Mouse (Mus musculus): ENCODE measurements around the gene Rnf20. TPM values are rescaled to one million over a fixed set of nuclear protein-coding genes. Genes with fewer than 3 reads are reported as not detected.
"Not testable (repeated sequence)": the region's sequence is repeated elsewhere in the genome, so short reads cannot be mapped to it uniquely, and the experiment has no call there.

Rnf20 gene
- polyA plus RNA-seq, 1 experiment from 2014 or later: 17.4 TPM

DNA sequence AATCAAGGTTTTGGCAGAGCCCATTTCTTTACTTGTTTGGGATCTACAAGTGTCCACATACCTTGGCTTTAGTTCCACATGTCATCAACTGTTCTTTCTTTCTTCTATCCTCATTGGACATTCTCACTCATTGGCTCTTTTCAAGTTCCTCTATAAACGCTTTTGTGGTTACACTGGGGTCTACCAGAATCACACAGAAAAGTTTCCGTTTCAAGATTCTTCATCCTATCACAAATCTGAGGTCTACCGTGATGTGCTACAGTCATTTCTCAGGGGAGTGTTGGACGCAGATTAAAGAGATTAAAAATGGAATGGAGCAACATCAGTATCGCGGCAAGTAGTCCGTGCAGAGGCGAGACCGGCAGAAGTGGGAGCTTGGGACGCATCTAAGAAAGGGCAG is 14.9 kb upstream of the Rnf20 start:
- no peak for DNase-seq (ENCODE audit: low spot score)
- Histone ChIP-seq H3K4me3 (ENCODE audit: low read depth, low read length) (no peak overlapping the region), H3K4me1 (replicated peaks; ENCODE audit: control insufficient read depth, insufficient read depth) (no peaks in the 10 kb centered on the region), H3K9ac (ENCODE audit: low read length) (no peak overlapping the region), H3K27me3 (ENCODE audit: control insufficient read depth, insufficient read depth, low read length) (no peaks in the 10 kb centered on the region), H3K27ac (replicated peaks) (no peak overlapping the region), H3K4me2 (replicated peaks; ENCODE audit: low read depth) (no peak overlapping the region), H3K9me3 (ENCODE audit: control insufficient read depth, low read length) (no peaks in the 10 kb centered on the region), H3K36me3 (ENCODE audit: control insufficient read depth, insufficient read depth, low read length) (no peaks in the 10 kb centered on the region)
- 92% methylated on average over 10 of the region's 10 CpGs for WGBS
- no peak for ATAC-seq (ENCODE audit: low FRiP score, low TSS enrichment)
- no peak for TF ChIP-seq CTCF (IDR thresholded peaks at IDR 0.05; ENCODE audit: low read depth)
- no peak for TF ChIP-seq EP300 (optimal IDR thresholded peaks at IDR 0.05)

DNA sequence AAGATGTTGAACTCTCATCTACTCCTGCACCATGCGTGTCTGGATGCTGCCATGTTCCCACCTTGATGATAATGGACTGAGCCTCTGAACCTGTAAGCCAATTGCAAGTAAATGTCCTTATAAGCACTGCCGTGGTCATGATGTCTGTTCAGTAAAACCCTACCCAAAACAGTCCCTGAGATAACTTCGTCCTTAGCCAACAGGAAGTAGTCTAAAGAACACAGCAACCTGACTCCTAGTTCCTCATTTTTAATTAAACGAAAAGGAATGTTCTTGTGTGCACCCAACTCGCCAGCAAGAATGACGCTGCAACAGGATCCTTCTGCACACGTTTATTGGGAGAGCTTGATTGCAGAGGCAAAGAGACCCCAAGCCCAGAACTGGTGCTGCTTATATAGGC is 11.9 kb upstream of the Rnf20 start:
- 89% methylated on average over 7 of the region's 7 CpGs for WGBS

DNA sequence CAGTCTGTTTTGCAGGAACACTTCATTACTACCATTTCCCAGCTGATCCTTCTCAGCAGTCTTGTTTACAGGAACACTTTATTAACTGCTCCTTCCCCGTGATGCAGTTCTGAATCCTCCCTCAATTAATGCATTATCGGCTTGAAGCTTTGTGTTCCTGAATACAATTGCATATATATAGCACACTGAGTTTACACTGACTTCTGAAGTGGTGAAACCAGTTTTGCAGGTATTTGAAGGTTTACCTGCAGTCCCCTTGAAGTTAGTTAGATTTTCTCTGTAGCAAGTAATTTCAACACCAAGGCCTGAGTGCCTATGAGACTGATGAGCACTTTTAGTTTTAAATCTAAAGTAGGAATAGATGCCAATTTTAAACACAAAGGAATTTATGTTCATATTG is 9.5 kb upstream of the Rnf20 start:
- DNase-seq (ENCODE audit: low spot score): no peak
- 33% methylated on average over 2 of the region's 2 CpGs for WGBS
- no peaks in the 10 kb centered on the region for H3K9me3 ChIP-seq (ENCODE audit: control insufficient read depth, low read length)
- H3K4me2 ChIP-seq (replicated peaks; ENCODE audit: low read depth): no peak overlapping the region
- no peaks in the 10 kb centered on the region for H3K36me3 ChIP-seq (ENCODE audit: control insufficient read depth, insufficient read depth, low read length)
- no peak overlapping the region for H3K9ac ChIP-seq (ENCODE audit: low read length)
- no peaks in the 10 kb centered on the region for H3K27me3 ChIP-seq (ENCODE audit: control insufficient read depth, insufficient read depth, low read length)
- no peak overlapping the region for H3K27ac ChIP-seq (replicated peaks)
- H3K4me3 ChIP-seq (ENCODE audit: low read depth, low read length): no peak overlapping the region
- H3K4me1 ChIP-seq (replicated peaks; ENCODE audit: control insufficient read depth, insufficient read depth): no peaks in the 10 kb centered on the region
- ATAC-seq (ENCODE audit: low FRiP score, low TSS enrichment): peak; percentile 74; the same call in 1 of the 2 replicates
- TF ChIP-seq CTCF (IDR thresholded peaks at IDR 0.05; ENCODE audit: low read depth) (no peak), EP300 (optimal IDR thresholded peaks at IDR 0.05) (no peak)

More for the DNA sequence above, 11.9 kb upstream of the Rnf20 start:
- DNase-seq (ENCODE audit: low spot score); ATAC-seq (ENCODE audit: low FRiP score, low TSS enrichment); H3K4me3 ChIP-seq (ENCODE audit: low read depth, low read length); H3K4me1 ChIP-seq (replicated peaks; ENCODE audit: control insufficient read depth, insufficient read depth); H3K9me3 ChIP-seq (ENCODE audit: control insufficient read depth, low read length); H3K36me3 ChIP-seq (ENCODE audit: control insufficient read depth, insufficient read depth, low read length); H3K27ac ChIP-seq (replicated peaks); H3K4me2 ChIP-seq (replicated peaks; ENCODE audit: low read depth); H3K27me3 ChIP-seq (ENCODE audit: control insufficient read depth, insufficient read depth, low read length); H3K9ac ChIP-seq (ENCODE audit: low read length): not testable (repeated sequence)

DNA sequence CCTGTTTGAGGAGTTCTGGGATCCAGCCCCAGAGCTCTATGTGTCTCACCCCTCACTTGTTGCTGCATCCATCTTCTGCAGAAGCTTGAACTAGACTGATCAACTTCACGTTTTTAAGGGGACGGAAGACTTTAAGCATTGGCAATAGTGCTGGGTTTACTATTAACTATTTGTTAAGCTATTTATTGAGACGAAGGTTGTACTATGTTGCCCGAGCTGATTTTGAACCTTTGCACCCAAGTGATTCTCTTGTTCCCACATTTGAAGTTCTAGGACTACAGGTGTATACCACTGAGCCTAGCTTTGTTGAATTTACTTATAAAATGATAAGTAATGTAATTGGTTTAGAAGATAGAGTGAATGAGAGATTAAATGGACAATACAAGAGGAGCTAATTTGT is 7.9 kb upstream of the Rnf20 start:
- no peak overlapping the region for H3K4me3 ChIP-seq (ENCODE audit: low read depth, low read length)
- TF ChIP-seq EP300 (optimal IDR thresholded peaks at IDR 0.05): no peak
- no peak for TF ChIP-seq CTCF (IDR thresholded peaks at IDR 0.05; ENCODE audit: low read depth)
- DNase-seq (ENCODE audit: low spot score) (no peak), ATAC-seq (ENCODE audit: low FRiP score, low TSS enrichment) (no peak)
- 76% methylated on average over 4 of the region's 4 CpGs for WGBS
- H3K36me3 ChIP-seq (ENCODE audit: control insufficient read depth, insufficient read depth, low read length): no peaks in the 10 kb centered on the region
- no peaks in the 10 kb centered on the region for H3K9me3 ChIP-seq (ENCODE audit: control insufficient read depth, low read length)
- H3K9ac ChIP-seq (ENCODE audit: low read length): no peak overlapping the region
- no peaks in the 10 kb centered on the region for H3K4me1 ChIP-seq (replicated peaks; ENCODE audit: control insufficient read depth, insufficient read depth)
- H3K27me3 ChIP-seq (ENCODE audit: control insufficient read depth, insufficient read depth, low read length): no peaks in the 10 kb centered on the region
- no peak overlapping the region for H3K27ac ChIP-seq (replicated peaks)
- H3K4me2 ChIP-seq (replicated peaks; ENCODE audit: low read depth): no peak overlapping the region

DNA sequence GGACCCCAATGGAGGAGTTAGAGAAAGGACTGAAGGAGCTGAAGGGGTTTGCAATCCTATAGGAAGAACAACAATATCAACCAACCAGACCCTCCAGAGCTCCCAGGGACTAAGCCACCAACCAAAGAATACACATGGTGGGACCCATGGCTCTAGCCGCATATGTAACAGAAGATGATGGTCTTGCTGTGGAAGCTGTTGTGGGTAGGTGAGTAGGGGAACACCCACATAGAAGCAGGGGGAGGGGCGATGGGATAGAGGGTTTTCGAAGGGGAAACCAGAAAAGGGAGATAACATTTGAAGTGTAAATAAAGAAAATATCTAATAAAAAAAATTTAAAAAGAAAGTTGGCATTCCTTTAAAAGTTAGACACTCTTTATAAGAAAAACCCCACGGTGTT is 6.8 kb upstream of the Rnf20 start:
- not testable (repeated sequence) for H3K4me2 ChIP-seq (replicated peaks; ENCODE audit: low read depth); H3K9me3 ChIP-seq (ENCODE audit: control insufficient read depth, low read length); H3K4me3 ChIP-seq (ENCODE audit: low read depth, low read length); ATAC-seq (ENCODE audit: low FRiP score, low TSS enrichment); H3K36me3 ChIP-seq (ENCODE audit: control insufficient read depth, insufficient read depth, low read length); H3K9ac ChIP-seq (ENCODE audit: low read length); H3K27ac ChIP-seq (replicated peaks); DNase-seq (ENCODE audit: low spot score); H3K27me3 ChIP-seq (ENCODE audit: control insufficient read depth, insufficient read depth, low read length); H3K4me1 ChIP-seq (replicated peaks; ENCODE audit: control insufficient read depth, insufficient read depth)
- 71% methylated on average over 4 of the region's 4 CpGs for whole genome bisulfite sequencing

DNA sequence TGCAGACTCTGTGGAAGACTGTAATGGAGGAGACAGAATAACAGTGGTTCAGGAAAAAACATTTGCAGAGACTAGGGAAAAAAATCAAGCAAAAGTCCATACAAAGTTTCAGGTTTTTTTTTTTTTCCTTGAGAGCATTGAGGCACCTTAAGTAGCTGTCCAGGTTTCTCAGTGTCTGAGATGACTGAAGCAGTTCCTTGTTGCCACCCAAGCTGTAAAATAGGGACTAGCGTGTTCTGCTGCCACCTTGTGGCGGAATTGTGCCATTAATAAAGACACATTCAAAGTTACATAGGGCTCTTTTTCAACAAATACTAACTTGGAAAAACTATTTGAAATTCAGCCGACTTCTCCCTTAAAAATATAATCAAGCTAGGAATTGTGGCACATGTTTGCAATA is 4.8 kb upstream of the Rnf20 start:
- Histone ChIP-seq H3K4me3 (ENCODE audit: low read depth, low read length) (no peak overlapping the region), H3K27me3 (ENCODE audit: control insufficient read depth, insufficient read depth, low read length) (no peaks in the 10 kb centered on the region), H3K36me3 (ENCODE audit: control insufficient read depth, insufficient read depth, low read length) (no peaks in the 10 kb centered on the region), H3K9ac (ENCODE audit: low read length) (no peak overlapping the region), H3K4me1 (replicated peaks; ENCODE audit: control insufficient read depth, insufficient read depth) (no peaks in the 10 kb centered on the region), H3K9me3 (ENCODE audit: control insufficient read depth, low read length) (no peaks in the 10 kb centered on the region), H3K4me2 (replicated peaks; ENCODE audit: low read depth) (no peak overlapping the region), H3K27ac (replicated peaks) (no peak overlapping the region)
- DNase-seq (ENCODE audit: low spot score) (peak; percentile 81), ATAC-seq (ENCODE audit: low FRiP score, low TSS enrichment) (no peak)
- WGBS: under 1% methylated on average over 3 of the region's 3 CpGs
- TF ChIP-seq CTCF (IDR thresholded peaks at IDR 0.05; ENCODE audit: low read depth) (peak; percentile 89), EP300 (optimal IDR thresholded peaks at IDR 0.05) (no peak)
